Mouse (Mus musculus) heart, adult 2 months (tissue): ENCODE measurements around the gene Nckap5.

Source experiments
- CTCF ChIP-seq: fragments of 200-600 bp; IDR thresholded peaks from 2 replicates; pipeline ENCODE4 v1.8.1; 2022; ENCODE audit warnings: antibody characterized with exemption, mild to moderate bottlenecking, moderate library complexity
- EP300 ChIP-seq: fragments of 200-500 bp; IDR thresholded peaks from 2 replicates; pipeline ENCODE4 v1.6.1; 2011; ENCODE audit warnings: low read depth, low read length, control low read depth; ENCODE audit not compliant: insufficient read depth
- POLR2A ChIP-seq: fragments of 200-500 bp; IDR thresholded peaks from 2 replicates; pipeline ENCODE4 v1.6.1; 2011; ENCODE audit warnings: mild to moderate bottlenecking, low read depth, low read length, control low read depth; ENCODE audit not compliant: insufficient read depth

DNA sequence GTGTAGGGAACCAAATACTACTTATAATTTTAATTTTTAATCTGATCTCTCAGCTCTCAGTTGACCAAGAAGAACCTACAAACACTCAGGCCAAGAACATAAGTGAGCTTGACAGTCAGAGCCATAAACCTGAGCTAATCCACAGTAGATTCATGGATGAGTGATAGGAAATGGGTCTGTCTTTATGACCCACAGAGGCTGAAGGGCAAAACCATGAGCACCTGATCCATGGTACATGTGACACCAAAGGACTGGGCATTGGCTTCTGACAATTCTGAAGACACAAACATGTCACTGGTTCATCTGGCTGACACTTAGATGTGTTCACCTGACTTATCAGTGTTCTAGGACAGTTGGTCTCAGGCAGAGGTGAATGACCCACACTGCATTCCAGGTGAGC, 98.9 kb downstream of the Nckap5 start:
- TF ChIP-seq CTCF (no peak), POLR2A (no peak), EP300 (no peak)
